Mouse (Mus musculus): ENCODE measurements around the gene Ephb1. TPM values are rescaled to one million over a fixed set of nuclear protein-coding genes. Genes with fewer than 3 reads are reported as not detected.

Ephb1 gene
- not detected for polyA plus RNA-seq (2017; shearing (Covaris generic))

- ATAC-seq, result no peak
These were observed at the start of gene Ephb1 for GRCm38 (mm10) chr9:102354561-102354973. Gene Ephb1 (minus strand): TSS chr9:102354693.

DNA sequence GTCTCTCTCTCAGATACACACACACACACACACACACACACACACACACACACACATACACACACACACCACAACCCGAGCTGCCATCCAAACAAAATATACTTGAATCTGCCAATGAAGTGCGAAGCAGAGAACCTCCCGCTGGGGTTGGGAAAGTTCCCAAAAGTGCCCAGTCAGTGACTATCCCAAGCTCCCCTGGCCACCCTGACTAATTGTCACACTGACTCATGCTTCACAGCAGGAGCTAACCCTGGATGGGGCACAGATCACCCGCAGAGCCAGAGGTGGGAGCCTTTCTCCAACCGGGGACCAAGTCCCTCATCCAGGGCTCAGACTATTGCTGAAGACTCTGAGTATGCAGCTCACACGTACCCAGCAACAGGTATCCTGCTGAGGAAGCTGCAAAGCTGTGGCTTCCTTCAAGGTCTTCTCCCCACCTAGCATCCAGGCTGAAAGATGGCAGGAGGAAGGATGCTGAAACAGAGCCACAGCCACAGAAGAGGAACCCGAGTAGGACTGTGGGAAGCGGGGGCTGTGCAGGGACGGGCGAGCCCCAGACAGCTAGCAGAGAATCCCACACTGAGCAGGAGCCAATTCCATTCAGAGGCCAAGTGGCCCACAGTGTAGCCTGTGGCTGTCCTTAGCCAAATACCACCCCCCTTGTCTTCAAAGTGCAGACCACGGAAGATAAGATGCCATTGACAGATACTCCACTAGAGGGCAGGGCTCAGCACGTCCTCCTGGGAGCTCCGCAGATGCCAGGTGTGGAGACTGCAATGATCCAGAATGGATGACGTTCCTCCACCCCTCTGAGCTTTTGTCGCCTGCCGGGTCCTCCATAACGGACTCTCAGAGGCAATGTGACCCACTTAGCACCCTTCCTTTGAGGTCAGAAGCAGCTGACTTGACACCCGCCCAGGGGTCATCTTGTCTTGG, 48.9 kb upstream of the Ephb1 start:
- ATAC-seq, result no peak

GRCm38 (mm10) chr9:102402671-102403070, 48.2 kb upstream of the Ephb1 start:
- ATAC-seq, result no peak

DNA sequence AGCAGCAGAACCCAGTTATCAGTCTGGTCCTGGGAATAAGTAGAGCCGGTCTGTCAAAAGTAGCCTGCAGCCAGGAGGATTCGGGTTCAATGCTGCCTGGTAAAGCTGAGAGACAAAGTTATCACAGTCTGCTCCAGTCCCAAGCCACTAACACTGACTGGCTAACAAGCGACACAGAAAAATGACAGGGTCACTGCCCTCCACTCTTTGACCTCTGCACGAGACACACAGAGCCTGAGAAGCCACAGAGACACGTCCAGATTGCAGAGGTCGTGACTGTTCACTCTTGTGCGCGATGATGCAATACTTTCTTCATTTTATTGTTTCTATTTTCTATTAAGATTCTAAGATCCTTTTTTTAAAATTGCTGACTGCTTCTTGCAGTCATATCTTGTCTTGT, 33.8 kb upstream of the Ephb1 start:
- no peak for ATAC-seq

DNA sequence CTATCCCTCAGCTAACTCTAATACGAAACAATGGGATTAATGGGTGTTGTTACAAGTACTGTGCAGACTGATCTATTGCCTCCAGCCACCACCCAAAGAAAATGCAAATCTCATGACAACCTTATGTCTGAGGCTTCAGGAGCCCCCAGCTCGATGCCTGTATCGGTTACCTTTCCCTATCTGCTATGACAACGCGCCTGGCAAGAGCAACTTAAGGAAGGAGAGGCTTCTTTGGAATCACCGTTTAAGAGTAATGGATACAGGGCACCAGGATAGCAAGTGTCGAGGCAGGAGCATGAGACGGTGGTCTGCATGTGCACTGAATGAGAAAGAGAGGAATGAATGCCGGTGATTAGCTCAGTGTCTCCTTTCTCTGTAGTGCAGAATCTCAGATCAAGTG, 32.3 kb upstream of the Ephb1 start:
- ATAC-seq, result no peak

DNA sequence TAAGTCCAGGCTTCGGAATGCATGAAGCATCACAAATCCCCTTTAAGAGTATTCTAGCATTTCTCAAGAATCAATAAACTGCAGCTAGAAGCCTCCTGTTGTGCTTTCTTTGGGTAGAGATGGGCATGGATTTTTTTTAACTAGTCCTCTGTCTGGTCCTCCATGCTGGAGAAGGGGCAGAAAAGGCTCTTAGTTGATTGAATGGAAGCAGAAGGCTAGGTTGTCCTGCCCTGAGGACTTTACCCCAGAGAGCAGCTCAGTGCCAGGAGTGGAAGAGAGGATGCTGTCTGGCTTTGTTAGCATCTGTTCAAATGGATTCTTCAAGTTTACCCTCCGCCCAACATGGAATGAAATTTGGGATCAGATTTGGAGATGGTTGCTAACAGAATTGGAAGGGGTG, 25.7 kb upstream of the Ephb1 start:
- ATAC-seq, result no peak

- no peak for ATAC-seq
These were observed 20.2 kb upstream of the Ephb1 start for GRCm38 (mm10) chr9:102374661-102375060.

GRCm38 (mm10) chr9:102373886-102374285, 19.4 kb upstream of the Ephb1 start:
- no peak for ATAC-seq

GRCm38 (mm10) chr9:102371936-102372335, 17.4 kb upstream of the Ephb1 start:
- ATAC-seq, result no peak

DNA sequence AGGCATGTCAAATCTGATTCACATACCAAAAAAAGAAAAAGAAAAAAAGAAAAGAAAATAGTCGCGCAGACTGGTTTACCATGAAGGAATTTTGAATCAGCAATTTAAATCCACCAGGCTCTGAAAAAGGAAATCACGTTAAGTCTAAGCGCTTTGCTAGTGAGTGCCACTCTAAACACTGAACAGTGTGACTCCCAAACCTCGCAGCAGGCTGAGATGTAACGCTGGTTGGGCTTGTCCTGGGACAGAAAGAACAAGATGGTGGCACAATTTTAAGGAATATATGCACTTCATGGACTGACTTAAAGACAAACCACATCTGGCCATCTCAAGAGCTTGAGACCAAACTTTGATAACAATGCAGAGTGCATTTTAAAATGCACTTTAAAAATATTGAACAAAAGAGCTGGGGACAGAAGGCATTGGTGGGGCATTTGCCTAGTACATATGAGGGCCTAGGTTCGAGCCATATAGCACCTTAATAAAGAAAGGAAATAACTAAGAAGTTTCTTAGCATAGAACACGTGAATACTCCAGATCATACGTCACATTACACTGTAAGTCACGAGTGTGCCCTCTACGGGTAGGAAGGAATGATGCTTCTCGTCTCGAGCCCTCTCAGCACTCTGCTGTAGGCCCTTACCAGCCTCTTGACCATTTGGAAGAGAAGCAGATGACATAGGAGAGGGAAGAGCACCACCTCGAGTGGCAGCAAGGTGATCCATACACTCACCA, 16.7 kb upstream of the Ephb1 start:
- ATAC-seq, result no peak

GRCm38 (mm10) chr9:102370141-102370540, 15.6 kb upstream of the Ephb1 start:
- ATAC-seq, result no peak

DNA sequence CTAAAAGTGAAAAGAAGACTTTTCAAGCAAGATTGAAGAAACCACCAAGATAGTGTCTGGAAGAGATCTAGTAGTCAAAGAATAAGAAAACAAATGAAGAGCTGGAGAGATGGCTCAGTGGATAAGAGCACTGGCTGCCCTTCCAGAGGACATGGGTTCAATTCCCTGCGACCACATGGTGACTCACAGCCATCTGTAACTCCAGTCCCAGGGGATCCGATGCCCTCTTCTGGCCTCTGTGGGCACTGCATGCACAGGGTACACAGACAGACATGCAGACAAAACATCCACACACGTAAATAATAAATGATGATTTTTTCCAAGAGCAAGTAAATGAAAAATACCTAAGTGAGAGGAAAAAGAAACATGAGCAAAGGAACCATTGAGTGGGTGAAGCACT, 14.6 kb upstream of the Ephb1 start:
- no peak for ATAC-seq

DNA sequence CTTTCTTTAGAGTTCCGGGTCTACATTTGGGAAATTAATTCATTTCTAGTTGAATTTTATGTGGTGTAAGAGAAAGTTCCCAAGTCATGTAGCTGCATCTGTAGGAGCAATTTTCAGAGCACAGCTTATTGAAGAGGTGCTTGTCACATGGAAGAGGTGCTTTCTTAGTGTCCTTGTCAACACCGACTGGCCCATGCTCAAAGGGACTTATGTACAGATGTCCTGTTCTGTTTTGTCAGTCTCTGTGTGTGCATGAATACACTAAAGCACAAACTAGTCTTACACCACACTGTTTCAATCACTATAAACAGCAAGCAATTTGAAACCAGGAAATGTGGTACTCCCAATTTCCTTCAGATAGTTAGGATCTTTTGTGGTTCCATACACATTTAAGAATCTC, 13.3 kb upstream of the Ephb1 start:
- no peak for ATAC-seq

DNA sequence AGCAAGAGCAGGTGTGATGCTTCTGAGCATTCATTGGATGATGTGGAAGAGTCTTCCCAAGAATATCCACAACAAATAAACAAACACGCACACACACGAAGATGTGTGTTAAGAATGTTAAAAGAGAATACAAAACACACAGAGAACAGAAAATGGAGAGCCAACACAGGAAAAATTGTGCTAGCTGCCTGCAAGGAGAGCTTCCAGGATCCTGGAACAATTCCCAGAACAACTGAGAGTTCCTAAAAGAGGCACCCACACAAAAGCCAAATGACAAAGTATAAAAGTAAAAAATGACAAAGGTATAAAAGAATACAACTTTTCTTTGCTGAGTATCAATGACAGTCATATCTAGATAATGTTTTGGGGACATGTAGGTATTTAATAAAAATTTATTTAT, 11.0 kb upstream of the Ephb1 start:
- ATAC-seq, result no peak

DNA sequence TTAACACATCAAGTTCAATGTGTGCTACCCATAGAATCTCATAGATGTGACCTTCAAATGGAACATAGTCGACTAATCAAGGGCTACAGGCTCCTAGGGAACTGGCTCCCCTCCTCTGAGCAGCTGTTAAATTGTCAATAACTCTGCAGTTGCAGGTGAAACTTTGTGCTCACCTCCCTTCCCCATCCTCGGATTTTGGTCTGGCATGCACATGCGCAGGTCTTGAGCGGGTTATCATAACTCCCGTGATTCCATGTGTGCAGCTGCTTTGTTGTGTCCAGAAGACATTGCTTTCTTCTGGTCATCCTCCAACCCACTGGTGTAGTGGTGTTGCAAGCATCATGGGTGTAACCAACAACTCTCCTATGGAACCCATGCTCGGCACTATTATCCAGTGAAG, 4.8 kb upstream of the Ephb1 start:
- ATAC-seq, result no peak

- no peak for ATAC-seq
These were observed 4.2 kb upstream of the Ephb1 start for GRCm38 (mm10) chr9:102358711-102359110.

- ATAC-seq, result no peak
These were observed 3.5 kb upstream of the Ephb1 start for GRCm38 (mm10) chr9:102358011-102358410.

DNA sequence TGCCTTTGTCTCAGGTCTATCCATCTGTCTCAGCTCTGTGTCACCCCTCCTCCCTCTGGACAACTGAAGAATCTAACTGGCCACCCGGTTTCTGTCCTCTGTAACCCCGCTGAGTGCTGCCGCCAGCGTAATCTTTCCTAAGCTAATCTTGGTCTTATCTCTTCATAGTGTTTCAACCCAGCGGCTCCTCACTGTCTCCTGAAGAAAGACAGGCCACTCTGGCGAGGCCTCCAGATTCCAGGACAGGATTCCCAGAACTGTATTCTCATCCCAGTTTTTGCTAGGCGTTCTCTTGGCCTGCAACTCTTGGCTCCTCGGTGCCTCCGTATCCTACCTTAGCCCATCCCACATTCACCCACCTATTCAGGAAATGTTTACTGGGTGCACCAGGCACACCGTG, 2.0 kb upstream of the Ephb1 start:
- ATAC-seq, result no peak

- no peak for ATAC-seq
These were observed 1.2 kb upstream of the Ephb1 start for GRCm38 (mm10) chr9:102355726-102356125.

GRCm38 (mm10) chr9:102353636-102354491, 629 bp downstream of the Ephb1 start:
- no peak for ATAC-seq

- no peak for ATAC-seq
These were observed 1.3 kb downstream of the Ephb1 start for GRCm38 (mm10) chr9:102353056-102353635.
